Mouse (Mus musculus) megakaryocyte progenitor cell, adult 5-6 weeks (primary cell): ENCODE measurements at regions not wholly inside any gene's neighbourhood (a gene's known extent, or its start where the extent isn't known, plus 50 kb on each side); places are given as distances from the start of the nearest gene placed in this dataset.

Experiments used
- ATAC-seq: replicated peaks from 2 replicates; pipeline ENCODE4 v1.8.0; 2016; ENCODE audit warnings: mild to moderate bottlenecking, moderate TSS enrichment, inconsistent platforms; ENCODE audit not compliant: poor library complexity

DNA sequence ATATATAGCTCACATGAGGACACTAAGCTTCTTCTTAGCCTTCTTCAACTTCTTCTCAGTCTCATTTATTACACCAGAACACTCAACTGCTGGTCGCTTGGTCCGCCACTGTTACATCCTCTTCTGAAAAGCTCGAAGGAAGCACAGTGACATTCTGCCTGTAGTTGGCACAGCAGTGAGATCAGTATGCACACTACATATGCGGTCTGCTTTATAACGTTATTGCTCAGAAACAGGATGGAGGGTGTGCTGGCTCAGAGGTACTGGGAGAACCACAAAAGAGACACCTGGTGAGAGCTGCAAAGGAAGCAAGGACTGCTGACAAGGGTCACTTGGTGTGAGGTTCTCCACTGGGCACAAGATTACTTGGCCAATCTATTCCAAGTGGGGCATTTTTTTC is 179.5 kb downstream of the Ets1 start:
- no peak for ATAC-seq

DNA sequence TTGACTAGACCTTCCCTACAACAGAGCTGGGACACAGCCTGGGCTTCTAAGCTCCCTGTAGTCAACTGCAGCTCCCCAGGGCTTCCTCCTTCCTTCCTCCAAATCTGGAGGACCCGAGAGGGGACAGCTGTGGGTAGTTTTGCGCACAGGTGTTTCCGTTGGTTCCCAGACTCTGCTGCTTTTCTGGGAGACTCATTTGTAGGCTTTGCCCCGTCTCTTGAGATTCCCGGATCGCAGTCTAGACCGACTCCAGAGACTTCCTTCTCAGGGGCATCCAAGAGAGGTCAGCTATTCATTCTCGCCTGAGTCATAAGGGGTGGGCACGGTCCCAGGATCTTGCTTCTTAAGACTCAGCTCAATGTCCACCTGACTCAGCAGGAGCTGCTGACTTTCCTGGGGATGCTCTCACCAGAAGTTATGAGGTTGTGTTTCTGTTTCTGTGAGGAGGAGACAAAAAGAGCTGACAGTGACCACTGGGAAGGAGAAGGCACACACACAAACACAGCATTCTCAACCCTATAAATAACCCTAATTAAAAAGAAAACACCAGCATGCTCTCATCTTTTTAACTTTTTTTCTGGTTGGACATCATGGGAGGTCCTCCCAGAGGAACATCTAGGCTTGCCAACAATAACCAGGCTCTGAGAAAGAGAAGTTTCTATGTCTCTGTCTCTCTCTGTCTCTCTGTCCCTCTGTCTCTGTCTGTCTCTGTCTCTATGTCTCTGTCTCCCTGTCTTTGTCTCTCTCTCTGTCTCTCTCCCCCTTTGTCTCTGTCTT is 180.8 kb downstream of the Ets1 start:
- ATAC-seq: no peak

DNA sequence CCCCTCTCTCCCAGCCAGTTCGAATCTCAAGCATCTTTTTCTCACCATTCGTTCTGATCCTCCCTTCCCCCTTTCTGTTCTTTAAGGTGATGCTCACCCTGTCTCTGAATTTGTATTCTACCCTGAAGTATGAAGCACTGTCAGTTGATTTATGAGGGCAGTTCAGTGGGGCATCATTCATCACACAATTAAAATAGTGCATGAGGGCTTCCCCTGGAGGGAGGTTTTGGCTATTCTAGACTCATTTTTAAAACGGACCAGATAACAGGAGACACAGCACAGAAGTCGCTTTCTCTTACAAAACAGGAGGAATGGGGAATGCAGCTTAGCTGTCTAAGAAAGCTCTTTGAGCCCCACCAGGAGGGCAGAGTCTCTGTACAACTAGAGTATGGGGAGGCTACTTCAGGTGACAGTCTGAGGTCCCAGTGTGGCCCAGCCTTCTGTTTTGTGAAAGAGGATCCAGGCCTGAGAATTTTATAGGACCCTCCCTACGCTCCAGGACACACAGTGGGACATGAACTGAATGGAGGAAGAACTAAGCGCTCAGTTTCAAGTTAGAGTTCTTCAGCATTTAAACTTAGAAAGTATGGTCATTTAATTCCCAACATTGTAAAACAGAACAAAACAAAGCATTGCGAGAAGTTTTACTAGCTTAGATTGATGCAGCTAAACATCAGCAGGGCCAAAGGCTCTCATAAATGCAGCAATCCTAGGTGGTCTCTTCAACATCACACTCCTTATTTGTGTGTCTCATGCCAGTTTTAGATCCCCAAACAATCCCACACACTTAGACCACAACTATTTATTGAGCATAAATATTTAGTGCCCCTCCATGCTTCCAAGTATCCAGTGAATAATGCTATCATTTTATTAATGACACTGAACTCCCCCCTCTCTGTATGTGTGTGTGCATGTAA is 181.7 kb downstream of the Ets1 start:
- no peak for ATAC-seq

DNA sequence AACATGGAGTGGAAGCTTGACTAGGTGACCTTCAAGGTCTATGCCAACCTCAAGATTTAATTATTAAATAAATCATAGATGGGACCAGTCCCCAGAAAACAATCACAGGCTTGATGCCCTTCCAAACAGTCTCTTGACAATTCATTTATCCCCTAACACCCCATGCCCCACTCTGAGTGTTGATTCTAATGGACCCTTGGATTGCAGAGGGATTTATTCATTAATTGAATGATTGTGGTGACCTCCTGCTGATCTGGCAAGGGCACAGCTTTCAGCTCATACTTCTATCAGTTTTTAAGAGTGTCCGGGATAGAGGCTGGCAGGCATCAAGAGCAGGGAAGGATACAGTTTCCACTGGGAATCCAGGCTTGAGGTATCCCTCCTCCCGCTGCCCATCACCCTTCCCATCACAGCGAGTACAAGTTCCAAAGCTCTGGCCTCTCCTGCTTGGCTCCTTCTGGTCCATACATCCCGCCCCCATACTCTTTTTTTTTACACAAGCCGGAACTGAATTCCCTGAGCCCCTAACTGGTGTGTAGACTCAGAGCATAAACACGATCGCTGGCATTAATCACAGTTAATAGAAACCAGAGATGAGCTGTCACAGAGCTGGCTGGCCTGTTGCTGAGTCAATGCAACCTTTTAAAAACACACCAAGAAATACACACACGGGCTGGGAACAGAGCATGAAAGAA is 187.6 kb downstream of the Ets1 start:
- ATAC-seq: no peak

DNA sequence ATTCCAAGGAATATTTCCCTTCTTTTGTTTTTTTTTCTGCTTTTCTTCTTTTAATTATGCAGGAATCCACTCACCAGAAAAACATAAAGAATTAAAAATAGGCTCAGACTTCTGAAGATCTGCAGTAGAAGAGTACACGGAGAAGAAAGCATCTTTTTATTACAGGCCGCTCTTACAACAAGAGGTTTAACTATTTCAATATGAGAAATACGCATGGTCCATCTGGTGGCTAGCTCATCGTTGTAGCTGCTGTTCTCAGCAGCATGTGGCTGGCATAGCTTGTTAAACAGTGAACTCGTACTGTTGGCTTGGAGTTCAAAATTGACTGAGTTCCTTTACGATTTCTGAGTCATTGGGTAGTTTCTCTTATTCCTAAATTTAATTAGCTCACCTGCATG is 188.1 kb downstream of the Ets1 start:
- no peak for ATAC-seq

DNA sequence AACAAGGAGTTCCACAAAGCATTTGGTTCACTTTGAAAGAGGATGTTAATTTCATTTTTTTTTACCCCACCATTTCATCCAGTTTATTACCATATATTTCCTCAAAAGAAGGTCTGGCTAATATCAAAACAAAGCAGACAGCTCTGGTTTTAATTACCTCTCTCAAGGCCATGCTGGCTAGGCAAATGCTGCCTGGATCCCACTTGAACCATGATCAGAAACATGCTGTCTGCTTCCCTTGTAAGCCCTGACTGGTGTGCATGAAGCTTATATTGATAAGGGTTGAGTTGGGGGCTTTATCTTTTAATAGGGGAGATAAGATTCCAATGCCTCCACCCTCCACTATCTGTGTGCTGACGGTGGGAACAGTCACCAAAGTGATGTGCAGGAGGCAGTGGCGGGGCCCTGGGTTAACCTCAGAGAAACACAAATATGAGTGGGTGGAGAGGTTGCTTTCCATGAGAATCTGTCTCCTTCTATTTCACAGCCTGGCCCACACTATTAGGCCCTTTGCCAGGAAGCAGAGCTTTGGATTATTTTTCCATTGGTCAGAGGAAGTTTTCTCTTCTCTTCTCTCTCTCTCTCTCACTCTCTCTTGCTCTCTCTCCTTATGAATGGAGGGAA is 194.4 kb downstream of the Ets1 start:
- no peak for ATAC-seq

DNA sequence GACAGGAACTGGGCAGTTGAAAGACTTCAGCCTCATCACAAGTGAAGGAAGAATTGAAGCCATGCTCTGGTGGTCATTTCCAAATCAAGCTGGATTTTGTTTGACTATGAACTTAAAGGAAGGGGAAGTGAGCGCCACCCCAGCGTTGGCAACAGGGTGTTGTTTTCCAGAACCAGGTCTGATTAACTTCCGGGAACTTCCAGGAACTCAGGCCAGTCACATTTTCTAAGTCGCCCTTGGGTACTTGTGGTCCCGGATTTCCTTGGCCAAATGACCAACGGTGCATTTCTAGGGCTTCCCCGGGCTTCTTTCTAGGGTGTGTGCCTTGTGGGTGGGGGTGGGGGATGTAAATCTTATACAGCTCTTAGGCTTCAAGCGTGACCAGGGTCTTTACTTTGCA is 197.4 kb downstream of the Ets1 start:
- no peak for ATAC-seq

DNA sequence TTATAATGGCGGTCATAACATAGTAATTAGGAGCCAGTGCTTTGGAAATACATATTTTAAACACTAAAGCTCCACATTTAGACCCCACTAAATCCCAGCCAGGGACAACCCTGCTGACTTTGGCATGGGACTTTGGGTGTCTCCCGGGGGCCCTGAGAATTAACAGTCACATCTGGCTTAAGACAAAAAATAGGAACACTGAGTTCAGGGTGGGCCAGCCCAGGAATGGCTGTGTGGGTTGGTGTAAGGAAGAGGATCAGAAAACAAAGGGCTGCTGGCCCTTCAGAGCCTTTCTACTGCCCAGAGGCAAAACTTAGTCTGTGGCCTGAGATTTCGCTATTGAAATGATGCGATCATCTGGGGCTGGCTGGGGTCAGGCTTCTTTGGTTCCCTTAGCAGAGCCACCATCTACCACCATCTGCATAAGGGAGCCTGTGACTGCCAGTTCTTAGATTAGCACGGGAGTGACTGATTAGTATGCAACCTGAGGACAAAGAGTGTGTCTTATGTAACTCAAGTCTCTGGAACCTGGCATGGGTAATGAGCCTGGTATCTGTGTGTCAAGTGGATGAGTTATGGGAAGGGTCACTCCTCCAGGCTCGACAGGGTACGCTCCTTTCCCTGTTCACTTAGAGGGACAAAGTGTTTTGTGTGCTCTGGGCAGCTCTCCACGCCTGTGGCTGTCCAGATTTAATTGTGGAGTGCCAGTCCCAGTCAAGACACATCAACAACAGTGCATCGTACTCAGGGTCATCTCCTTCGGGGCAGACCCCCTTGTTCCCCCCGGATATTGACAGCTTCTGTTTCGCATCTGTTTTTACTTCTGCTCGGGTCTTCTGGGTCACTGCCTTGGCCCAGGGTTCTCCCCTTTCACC is 199.0 kb downstream of the Ets1 start:
- ATAC-seq: no peak

DNA sequence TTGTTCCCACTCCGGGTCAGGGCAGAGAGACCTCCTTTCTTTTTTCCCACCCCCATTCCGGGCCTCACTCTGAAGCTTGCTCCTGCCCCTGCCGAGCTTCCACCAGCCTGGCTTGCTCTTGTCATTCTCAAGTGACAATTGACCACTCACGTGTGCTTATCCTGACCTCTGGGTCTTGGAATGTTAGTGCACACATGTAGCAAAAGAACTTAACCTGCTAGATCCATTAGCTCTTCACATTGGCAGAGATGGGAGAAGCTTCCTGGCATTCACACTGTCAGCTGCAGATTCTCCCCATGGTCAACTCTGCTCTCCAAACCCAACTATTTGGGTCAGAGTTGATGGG is 199.6 kb downstream of the Ets1 start:
- no peak for ATAC-seq

DNA sequence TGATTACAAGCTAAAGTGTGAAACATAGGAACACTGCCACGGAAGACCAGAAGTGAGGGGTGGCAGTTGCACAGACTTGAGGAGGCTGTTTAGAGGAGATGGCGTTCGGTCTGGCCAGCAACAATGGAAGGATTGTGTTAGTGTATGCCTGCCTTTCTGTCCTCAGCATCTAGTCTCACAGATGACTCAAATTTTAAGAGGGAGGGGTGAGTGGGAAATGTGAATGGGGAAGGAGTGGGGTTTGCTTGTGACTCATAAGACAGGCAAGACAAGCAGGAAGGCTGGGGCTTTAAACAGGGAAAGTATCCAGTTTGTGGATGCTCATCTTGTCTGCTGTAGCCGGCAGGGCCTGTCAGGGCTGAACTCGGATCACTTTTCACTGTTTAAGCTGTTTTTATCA is 200.3 kb downstream of the Ets1 start:
- ATAC-seq: no peak

DNA sequence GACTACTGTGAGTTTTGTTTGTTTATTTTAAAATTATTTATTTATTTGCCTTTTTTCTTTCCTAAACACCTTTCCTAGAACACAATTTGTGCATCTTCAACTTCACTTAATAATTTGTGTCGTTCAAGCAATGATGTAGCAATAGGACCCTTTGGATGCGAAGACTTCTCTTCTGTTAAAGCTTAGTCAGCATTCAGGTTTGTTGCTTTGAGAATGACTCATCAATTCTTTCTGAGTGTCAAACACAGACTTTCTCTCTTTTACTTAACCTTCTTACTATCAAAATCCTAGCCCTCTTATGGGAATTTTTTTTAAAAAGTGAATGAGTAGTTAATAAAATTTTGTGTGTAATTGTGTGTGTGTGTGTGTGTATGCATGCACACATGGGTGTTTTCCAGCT is 211.3 kb downstream of the Ets1 start:
- no peak for ATAC-seq

DNA sequence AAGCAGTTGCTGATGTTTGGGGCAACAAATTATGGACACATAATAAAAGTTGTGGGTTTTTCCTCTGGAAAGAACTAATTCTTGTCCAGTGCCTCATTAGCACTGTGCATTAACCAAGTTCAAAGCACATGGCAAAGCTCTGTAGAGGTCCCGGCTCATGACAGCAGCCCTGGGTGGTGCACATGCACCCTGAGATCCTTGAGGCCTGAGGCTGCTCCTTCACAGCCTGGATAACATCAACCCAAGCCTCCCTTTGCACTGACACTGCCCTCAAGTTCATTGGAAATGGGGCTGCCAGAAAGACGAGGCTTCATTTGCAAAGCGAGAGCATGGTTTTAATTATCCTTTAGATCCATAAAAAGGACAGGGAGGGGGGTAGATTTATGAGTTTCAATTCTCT is 216.3 kb downstream of the Ets1 start:
- ATAC-seq: no peak

DNA sequence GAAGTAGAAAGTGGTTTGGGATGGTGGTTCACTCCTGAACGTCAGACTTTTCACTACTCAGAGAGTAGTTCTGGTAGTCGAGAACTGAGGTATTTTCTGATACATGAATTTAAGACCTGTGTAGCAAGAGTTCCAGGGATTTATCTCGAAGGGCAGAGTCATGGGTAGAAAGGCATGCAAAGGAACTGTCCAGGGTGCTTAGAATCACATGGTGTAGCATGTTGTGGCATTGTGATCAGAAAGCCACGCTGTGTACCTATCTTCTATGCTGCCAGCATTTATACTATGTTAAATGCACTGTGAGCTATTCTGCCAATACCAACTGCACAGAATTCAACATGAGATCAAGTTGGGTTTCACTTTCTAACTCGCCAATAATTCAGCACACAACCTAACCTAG is 227.3 kb downstream of the Ets1 start:
- ATAC-seq: 0 out of 2 replicates have a peak, but pooled peaks have one; percentile 39

DNA sequence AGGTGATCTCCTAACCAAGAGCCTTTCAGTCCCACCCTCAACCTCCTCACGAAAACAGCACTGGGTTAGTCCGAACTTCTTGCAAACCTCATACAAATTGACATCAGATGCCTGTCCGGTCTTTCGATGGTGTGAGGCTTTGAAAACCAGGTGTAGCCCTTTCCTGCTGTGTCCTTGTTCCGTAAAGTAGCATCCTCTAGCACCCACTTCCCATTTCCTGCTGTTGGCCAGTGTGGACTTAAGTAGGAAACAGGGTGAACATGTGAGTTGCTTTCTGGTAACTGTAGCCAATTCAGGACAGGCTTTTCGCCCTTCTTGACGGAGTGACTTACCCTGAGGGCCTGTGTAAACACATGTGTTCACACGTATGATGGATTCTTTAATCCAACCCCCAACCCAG is 232.9 kb downstream of the Ets1 start:
- ATAC-seq: no peak

DNA sequence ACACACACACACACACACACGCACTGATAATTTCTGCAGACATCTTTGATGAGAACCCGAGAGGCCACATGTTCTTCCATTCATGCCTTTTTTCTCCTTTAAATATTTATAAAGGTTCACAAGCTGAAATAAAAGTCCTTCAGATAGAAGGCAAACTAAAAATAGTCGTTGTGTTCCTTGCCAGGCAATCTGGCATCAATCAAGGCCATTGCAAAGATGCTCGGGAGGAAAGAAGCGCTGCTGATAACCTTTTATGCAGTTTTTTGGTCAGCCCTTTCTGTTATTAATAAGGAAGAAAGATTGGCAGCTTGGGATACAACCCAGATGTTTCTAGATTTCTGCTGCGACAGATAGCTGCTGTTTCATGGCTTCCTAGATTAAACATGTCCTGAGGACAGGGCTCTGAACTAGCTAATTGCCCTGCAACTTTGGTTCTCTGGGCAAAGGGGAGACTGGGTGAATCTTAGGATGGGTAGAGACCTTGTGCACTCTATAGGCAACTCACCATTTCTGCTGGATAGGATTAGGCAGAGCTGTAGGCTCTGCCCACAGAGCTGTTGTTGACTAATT is 238.4 kb downstream of the Ets1 start:
- ATAC-seq: no peak

DNA sequence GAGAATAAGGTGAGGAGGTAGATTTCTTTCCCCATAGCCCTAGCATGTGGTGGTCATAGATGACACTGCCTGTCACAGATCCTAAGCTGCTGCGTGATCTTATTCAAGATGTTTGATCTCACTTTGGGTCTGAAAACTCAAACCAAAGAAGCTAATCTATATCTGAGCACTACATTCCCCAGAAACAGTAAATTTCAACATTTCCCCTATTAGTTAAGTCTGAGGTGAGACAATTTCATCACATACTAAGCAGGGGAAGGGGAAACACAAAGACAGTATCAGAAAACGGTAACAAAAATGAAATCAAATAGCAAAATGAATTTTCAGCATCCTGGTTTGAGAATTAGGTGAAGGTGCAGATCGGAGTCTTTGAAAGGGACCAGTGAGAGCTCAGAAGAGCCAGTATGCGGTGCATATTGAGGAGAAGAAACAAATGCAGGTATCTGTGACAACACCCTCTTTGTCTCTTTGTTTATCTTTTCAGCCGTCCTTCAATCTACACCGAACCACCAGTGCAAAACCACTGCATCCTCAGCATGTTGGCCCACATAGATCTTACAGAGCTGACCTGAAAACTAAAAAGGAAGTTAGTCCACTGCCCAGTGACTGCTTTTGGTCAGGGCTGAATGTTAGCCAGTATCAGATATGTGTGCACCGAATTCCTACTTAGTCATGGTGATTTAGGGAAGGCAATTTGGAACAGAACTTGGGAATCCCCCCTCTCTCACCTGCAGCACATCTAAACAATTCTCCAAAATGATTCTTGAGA is 247.0 kb downstream of the Ets1 start:
- ATAC-seq: peak; percentile 54

DNA sequence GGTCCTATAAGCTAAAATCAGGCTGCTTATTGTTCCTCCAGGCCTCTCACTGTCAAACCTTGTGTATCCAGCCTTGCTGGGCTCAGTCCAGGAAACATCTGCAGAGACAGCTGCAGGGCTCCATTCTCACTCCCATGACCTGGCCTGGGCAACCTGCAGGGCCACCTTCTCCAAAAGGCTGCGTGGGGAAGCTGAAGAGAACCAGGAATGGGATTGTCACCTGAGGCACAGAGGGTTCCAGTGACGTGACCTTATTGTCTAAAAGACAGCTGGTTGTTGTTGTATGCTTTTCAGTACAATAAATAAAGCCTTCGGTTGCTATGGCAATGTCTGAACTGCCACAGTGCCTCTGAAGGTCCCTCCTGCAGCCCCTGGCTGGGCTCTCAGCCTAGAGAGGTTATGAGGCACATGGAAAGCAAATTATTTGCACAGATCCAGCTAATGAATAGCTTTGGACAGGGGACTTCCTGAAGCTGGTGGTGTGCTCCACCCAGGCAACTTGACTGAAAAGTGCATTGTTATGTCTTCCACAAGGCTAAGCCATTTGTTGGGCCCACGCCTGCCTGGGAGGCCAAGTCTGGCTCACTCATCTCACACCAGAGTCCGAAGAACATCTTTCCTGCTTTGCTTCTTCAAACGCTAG is 250.1 kb downstream of the Ets1 start:
- no peak for ATAC-seq

DNA sequence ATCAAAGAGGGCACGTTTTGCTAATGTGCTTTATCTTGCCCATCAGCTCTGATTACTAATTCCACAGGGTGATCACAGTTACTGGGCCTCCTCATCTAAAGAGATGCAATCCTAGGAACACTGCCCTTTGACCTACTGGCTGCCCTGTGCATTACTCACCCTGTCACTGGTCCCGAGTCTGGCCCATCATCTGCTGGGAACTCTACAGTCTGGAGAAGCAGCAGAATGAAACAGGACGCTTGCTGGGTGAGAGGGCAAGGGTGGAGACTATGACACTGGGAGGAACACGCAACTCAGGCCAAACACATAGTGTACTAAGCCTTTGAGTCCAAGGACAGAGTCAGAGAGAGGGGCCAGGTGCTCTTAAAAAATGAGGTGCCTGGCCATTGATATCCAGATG is 263.8 kb downstream of the Ets1 start:
- no peak for ATAC-seq

DNA sequence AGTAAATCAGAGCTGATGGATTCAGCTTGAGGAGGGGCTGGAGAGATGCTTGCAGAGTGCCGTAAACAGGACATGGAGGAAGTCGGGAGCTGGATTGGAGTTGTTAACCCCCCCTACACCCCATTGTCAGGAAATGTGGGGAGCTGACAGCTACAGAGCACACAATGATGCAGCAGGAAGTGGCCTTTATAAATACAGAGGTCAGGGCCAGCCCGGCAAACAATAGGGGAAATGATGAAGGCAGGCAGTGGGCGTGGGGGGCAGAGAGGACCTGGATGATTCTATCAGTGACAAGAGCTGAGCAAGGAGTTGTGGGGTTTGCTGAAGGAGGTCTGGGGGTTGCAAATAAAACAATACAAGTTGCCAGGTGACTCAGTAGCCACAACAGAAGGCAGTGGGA is 265.3 kb downstream of the Ets1 start:
- peak; percentile 80 for ATAC-seq
